Mouse (Mus musculus) natural killer cell, adult 2 months (primary cell): ENCODE measurements around the gene Frmd5.

Experiments
- DNase-seq, 2 experiments: peaks; one replicate each; pipeline ENCODE4 v3.0.0; 2022; ENCODE audit warnings: low spot score in 2 of 2

Frmd5 gene

DNA sequence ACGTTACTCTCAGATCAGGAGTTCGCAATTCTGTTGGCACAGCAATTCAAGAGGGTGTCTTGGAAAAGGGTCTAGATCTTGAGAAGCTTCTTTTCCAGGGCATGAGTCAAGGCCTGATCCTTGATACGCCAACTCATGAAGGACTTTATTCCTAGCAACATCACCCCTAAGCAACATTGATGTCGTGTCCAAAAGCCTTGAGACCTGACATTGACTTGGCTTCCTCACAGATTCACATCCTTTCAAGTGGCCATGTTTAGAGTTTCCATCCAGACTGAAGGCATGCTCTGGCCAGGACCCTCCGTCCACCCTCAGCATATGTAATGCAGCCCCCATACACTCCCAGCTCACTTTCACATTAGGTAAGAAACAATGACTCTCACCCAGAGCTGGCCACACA is 45.0 kb downstream of the Frmd5 start:
- no peak for DNase-seq

DNA sequence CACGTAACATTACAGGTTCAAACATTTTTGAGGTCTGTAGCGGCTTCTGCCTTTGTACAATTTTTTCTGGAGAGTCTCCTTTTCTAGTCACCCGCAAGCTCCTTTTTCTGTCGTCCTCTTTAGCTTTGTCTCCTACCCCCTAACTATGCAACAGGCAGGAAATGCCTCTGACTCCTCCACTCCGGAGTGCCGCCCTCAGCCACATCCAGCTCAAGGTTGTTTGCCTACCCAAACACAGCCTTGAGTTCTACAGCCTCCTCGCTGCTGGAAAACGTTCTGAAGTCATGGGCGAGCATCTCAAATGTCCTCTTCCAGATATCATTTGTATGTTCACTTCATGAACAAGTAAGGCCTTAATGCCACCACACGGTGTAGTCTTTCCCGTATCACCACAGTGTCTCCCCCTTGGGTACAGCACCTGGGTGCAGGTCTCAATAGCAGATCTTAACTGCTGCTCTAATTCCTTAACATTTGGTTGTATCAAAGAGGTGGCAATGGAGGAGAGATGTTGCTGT is 45.5 kb downstream of the Frmd5 start:
- no peak for DNase-seq

DNA sequence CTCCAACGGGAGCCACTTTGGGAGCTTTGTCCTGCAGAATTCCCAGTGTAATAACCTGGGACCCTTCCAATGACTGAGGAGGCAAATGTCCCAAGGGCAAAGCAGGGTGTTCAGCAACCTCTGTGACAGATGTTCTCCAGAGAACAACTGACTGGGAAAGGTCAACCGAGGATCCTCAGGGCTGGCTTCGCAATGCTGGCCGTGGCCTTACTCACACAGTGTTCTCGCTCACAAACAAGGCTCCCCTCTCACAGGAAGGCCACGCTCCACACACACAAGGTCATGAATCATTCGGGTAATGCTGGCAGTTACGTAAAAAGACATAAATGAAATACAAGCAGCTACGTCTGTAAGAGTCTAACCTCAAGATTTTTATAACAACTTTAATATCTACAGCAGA is 46.2 kb downstream of the Frmd5 start:
- no peak for DNase-seq

DNA sequence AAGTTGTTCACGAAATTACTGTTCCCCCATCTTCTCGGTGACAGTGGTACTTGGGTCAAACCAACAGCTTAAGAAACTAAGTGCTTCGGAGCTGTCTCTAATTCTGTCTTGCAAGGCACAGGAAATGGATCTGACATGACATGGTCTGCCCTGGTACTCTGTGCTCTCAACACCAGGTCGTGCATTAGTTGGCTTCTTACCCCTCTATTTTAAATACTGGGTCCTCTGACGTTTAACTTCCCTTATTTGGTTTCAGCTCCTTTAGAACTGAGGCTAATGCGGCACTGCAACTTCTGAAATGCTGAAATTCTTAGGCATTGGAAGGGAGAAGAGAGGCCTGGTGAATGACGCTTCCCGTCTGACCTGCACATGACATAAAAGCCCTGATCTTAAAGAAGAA is 48.6 kb downstream of the Frmd5 start:
- DNase-seq = no peak

DNA sequence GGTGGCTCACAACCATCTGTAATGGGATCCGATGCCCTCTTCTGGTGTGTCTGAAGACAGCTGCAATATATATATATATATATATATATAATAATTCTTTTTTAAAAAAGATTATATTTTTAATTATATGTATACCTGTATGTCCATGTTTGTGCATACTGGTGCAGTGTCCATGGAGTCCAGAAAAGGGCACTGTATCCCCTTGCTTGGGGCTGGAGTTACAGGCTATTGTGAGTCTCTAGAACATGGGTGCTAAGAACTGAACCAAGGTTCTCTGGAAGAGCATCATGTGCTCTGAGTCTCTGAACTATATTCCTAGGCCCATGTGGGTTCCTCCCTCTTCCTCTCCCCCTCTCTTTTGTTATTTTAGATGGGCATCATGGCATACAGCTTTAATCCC is 50.6 kb downstream of the Frmd5 start:
- no peak for DNase-seq

DNA sequence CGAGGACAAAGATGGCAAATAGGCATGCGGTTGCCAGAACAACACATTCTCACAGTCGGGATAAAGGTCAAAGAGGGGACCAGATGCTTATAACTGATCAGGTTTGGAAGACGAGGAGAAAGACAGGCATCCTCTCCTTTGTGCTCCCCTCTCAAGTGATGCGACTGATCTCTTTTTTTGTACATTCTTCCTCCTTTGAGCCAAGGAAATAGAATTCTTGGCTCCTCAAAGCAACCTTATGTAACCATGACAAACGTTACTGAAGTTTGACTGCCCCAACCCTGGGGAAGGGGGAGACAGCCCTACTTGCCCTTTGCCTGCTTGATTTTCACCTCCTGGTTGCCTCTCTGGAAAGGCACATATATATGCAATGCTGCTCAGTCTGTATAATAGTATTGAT is 51.8 kb downstream of the Frmd5 start:
- DNase-seq = no peak

DNA sequence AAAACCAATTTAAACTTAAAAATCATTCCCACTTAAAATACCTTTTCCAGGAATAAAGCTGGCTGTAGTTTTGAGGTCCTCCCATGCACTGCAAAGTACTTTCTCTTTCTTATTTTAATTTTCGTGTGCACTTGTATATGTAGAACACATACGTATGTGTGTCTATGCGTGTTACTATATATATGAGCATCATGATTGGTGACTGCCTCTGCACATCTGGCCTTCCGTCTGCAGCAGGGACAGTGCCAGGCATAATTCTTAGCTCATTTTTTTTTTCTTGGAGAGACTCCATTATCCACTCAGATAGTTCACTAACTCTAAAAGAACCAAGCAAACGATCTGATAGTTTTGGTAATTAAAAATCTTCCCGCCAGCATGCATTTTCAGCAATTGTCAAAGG is 56.8 kb downstream of the Frmd5 start:
- DNase-seq = no peak

DNA sequence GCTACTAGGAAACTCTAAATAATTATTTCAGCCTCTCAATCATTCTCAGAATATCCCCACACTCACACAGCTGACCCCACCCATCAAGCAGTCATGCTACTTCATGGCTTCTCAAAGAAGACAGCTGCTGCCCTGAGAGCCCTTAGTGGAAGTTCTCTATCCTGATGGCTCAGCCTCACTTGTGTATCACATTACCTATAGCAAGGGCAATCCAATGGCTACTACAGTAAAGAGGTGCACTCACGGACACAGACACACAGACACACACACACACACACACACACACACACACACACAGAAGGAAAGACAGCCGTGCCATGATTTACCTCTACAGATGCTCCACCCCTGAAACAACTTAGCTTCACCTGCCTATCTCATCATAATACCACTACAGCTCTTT is 65.7 kb downstream of the Frmd5 start:
- DNase-seq = no peak

DNA sequence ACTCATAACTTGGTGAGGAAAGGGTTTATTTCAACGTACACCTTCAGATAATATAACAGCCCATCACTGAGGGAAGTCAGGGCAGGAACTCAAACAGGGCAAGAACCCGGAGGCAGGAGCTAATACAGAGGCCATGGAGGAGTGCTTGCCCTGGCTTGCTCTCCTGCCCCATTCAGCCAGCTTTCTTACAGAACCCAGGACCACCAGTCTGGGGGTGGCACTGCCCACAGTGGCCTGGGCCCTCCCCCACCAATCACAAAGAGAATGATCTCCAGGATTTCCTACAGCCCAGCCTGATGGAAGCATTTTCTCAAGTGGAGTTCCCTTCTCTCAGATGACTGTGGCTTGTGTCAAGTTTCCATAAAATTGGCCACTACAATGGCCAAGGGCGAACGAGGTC is 67.5 kb downstream of the Frmd5 start:
- DNase-seq = no peak

DNA sequence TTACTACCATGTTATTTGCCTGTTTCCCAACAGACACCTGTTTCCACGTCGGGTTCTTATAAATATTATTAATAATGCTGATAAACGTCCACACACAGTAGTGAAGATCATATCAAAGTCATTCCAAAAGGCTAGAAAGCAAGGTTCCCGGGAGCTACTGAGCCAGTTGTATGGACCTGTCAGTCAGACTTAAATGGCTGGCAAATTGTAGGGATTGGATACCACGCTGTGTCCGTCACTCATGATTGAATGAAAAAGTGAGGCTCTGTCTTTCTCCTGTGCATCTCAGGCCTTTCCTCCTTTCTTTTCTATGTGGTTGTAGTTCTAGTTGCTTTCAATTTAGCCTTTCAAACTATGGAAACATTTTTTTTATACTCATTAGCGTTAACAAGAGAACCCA is 73.5 kb downstream of the Frmd5 start:
- no peak for DNase-seq

DNA sequence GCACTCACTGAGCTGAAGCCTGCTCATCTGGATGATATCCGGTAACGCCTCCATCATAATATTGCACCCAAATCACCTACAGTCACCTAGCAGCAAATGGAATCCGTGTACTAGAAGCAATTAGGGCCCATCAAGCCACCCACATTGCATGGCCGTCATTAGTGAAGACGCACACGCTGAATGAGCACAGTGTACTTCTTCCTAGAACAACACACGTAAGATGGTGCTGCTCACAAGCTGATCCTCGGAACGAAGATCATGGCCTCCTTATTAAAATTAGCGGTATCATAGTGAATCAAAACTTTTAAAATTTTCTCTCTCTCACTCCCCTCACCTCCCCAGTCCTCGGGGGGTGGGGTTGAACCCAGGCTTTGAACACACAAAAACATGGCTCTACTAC is 76.4 kb downstream of the Frmd5 start:
- DNase-seq = no peak

DNA sequence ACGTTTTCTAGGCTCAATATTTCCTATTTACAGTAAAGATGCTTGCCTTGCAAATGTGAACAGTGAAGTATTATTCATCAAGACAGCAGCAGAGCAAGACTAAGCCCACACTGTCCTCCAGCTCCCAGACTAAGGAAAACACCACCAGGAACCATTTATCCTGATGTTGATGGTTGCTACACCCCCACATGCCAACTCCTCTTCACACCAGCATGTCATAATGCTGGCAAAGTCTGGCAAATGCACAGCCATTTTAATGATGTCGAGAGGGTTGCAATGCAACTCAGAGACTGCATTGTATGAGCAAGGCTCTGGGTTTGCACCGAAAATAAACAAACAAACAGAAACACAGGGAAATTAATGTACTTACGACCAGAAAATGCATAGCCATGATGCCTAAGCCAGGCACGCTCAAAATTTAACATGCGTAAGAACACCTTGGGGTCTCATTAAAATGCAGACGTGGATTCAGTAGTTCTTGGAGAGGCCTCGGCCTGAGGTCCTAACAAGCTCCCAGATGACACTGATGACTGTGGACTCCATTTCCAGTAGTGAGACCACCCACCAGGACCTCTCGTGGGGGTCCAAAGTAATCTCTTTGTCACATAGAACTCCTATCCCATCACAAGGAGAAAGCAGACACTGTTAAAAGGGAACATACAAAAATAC is 77.8 kb downstream of the Frmd5 start:
- DNase-seq = no peak

DNA sequence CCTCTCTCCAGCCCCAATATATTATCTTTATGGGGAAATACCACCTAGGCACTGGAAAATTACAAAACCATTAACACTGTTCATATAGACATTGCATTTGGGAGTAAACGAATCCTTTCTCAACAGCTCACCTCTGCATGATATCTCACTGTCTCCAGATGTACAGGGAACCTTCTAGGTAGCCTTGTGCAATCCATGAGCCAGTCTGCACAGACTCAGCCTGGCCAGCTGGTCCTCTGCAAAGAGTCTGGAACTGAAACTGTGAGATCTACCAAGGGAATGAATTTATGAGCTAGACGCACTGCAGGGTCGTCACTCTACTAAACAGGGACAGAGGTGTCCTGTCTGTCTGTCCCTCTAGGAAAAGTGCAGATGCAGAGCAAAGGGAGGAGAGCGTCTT is 82.0 kb downstream of the Frmd5 start:
- DNase-seq = no peak

DNA sequence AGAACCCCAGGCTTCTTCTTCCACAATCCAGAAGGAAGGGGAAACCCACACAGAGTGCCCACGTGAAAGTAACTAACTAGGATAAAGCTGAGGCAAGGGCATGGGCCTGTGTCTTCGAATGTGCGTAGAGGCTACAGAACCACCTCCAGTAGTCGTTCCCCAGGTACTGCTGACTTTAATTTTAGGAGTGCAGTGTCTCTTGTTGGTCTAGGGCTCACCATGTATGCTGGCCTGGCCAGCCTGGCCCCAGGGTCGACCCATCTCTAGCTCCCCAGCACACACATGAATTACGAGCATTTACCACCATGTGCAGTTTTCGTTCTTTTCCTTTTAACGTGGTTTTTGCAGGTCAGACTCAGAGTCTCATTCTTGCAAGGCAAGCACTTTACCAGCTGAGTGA is 83.1 kb downstream of the Frmd5 start:
- DNase-seq = no peak

DNA sequence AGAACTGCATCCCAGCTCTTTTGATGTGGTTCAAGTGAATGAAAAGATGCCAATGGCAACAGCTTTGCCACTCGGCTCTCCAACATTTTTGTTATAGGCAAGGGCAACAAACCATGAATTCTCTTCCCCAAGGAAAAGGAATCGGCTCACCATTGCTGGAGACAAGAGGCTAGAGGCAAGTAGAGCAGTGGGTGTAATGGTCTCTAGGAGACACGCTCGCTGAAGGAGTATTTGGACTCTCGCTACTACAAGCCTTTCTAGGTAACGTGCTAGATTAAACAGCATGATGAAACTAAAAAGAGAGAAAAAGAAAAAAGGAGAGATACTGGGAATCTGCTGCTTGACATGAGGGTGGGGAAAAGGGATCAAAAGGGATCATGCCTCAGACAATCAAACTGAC is 87.9 kb downstream of the Frmd5 start:
- DNase-seq = no peak

DNA sequence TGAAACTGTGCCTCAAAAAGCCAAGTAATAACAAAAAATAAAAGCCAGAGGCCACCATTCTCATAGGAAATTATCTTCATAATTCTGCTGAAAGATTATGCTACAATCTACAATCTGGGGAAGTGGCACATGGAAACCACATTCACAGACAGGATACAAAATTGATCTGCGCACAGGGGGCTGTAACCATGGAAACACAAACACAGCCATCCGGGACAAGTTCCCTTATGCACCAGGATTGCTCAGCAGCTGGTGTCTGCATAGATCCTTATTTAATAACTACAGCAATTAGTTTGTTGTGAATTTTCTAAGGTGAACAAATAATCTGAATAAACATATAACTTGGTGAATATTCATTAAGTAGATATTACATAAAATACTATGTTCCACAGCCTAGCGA is 89.8 kb downstream of the Frmd5 start:
- DNase-seq = no peak

DNA sequence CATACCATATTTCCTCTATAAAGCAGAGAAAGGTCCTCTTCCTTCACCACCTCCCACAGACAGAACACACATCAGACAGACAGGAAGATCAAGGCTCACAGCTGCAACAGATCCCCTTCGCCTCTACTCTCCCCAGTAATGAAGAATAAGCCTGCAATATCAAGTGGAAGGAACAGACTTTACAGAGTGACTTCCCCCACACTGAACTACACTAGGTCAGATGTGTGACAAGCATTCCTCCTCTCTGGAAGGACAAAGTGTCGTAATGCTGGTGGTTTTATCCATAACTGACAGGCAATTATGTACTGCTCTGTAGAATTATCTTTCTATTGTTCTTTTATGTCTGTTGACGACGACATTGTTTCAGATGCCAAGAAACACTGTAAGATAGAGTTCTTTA is 93.3 kb downstream of the Frmd5 start:
- no peak for DNase-seq

DNA sequence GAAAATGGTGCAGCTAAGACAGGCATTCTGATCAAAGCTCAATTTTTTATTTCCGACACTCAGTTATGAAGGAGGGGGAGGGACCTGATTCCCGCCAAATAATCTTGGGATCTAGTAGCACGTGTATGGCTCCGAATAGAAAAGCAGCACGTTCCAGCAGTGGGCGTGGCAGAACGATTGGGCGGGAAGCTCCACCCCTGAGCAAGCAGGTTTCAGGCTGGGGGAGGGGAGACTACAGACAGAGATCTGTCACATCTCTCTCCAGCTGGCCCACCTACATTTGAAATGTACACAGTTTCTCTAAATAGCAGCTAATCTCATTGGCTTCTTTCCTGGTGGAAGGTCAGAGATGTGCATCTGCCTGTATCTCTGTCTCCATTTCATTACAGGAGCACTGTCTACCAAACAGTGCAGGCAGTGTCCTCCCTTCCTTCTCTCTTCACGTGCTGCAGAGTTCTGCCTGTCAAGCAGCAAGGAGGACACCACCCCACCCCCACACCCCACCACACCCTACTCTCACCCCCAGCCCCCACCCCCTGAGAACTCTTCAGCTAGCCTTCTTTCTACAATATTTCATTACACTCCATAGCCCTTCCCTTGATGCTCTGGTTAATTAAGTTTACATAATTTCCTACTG is 95.0 kb downstream of the Frmd5 start:
- DNase-seq = no peak

DNA sequence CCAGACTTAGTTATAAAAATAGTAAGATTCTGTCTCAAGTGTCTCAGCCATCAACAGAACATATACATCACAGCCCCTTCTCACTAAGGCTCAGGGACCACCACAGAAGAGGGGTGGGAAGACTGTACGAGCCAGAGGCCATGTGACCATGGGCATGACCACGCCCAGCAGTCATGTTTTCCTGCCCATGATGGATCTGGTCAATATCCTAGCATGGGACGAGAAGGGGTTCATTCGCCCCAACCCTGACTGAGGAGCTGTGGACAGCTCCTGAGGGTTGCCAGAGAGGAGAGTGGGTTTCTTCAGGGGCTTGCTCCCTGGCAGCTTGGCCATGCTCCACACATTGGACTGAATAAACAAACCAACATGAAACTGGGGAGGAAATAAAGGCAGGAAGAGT is 97.8 kb downstream of the Frmd5 start:
- no peak for DNase-seq

DNA sequence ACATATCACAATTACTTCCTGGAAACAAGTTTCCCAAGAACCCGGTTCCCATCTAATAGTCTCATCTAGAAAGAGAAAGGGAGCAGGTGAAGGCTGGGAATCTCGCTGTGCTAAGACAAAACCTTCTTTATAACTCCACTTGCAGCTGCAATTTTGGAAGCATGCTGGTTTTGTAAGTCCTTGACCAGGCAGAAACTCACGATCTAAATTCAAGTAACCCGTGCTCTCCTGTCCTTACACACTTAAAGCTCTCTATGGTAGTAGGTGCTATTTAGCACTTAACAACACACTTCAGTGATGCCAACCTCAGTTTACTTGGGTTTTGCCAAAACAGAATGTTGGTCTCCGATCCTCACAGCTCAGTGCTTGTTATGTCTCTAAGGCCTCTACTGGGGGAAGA is 99.4 kb downstream of the Frmd5 start:
- DNase-seq = no peak

DNA sequence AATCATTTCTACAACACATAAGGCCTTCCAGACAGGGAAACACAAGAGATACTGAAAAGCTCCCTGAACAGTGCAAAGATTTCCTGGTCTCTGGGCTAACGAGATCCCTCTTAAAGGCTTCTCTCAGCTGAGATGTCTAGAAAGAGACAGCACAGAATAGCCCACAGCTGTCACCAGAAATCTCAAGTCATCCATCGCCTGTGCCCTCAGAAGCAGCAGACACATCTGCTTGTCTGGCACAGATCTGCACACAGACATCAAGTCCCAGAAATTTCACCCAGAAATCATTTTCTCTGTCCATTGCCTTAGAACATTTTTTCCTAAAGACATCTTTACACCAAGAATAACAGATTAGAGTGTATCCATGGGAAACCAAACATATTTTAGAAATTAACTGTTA is 101.1 kb downstream of the Frmd5 start:
- no peak for DNase-seq

DNA sequence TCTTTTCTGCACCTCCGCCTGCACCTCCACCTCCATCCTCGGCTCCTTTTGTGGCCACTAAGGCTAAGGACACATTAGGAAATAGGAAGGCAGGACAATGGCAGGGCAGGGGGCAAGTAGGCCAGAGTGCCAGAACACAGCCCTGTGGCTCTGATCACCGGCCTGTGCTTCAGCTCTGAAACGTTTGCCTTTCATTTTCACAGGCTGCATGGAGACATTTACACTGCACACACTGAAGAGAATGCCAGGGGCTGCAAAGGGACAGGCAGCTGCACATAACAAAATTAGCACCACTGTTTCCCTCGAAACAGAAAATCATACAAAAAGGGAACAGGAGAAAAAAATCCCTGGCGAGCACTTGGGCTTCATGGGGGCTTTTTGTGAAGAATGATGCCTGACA is 107.6 kb downstream of the Frmd5 start:
- no peak for DNase-seq

DNA sequence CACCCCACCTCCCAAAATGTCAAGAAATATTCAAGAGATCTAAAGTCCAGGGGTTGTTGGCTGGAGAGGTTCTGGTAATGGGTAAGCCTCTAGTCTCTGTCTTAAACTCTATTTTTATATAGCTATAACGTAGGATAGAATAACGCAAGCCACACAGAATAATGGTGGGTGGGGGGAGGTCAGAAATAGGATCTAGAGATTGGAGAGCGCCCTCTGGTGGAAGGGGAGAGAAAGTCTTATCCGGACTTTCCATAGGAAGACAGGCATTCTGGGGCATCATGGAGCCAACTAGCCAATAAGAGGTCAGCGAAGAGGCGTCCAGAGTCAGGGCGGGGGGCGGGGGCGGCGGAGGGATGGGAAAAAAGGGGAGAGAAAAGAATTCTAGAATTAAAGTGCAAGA is 111.5 kb downstream of the Frmd5 start:
- no peak for DNase-seq

DNA sequence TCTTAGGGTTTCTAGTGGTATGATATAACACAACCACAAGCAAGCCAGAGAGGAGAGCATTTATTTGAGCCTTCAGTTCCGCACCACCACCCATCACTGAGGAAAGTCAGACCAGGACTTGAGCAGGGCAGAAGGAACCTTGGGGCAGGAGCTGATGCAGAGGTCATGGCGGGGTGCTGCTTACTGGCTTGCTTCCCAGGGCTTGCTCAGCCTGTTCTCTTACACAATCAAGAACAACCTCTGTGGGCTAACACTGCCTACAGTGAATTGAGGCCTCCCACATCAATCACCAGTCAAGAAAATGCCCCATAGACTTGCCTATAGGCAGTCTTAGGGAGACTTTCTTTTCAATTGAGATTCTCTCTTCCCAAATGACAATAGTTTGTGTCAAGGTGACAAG is 118.8 kb downstream of the Frmd5 start:
- DNase-seq = no peak
